Mouse (Mus musculus) left cerebral cortex, adult 18-20 months (tissue): ENCODE results near the gene Col6a3. TPM values are rescaled to one million over a fixed set of nuclear protein-coding genes. Genes with fewer than 3 reads are reported as not detected.

Experiments used
- DNase-seq, 2 experiments: peaks; one replicate each; pipeline ENCODE4 v3.0.0; 2021 to 2022; ENCODE audit warnings: low spot score in 2 of 2, mixed read lengths in 1 of 2
- total RNA-seq, 2 experiments: library from RNA; stranded (reverse); gene quantifications; 2 replicates each; pipeline ENCODE4 v1.2.3; 2021

The Col6a3 gene
- total RNA-seq, 2 experiments from 2014 or later = 4.3 to 4.5 TPM

- DNase-seq = no peak
Observed at GRCm38 (mm10) chr1:90800466-90800865, 43.3 kb downstream of the Col6a3 start.

- peak; percentile 10 to 14 for DNase-seq
Observed at GRCm38 (mm10) chr1:90797276-90797891, 46.4 kb downstream of the Col6a3 start.

GRCm38 (mm10) chr1:90793368-90793767 lies 50.4 kb downstream of the Col6a3 start:
- DNase-seq = no peak

- no peak for DNase-seq
Observed at GRCm38 (mm10) chr1:90790925-90791324, 52.8 kb downstream of the Col6a3 start.

- DNase-seq = no peak
Observed at GRCm38 (mm10) chr1:90789506-90789905, 54.3 kb downstream of the Col6a3 start.

GRCm38 (mm10) chr1:90780446-90780845 lies 63.3 kb downstream of the Col6a3 start:
- no peak for DNase-seq

- DNase-seq = no peak
Observed at GRCm38 (mm10) chr1:90779072-90779471, 64.7 kb downstream of the Col6a3 start.

GRCm38 (mm10) chr1:90775477-90776241 lies 68.1 kb downstream of the Col6a3 start:
- DNase-seq = no peak

GRCm38 (mm10) chr1:90771172-90771571 lies 72.6 kb downstream of the Col6a3 start:
- no peak for DNase-seq

- no peak for DNase-seq
Observed at GRCm38 (mm10) chr1:90770027-90770426, 73.7 kb downstream of the Col6a3 start.

- DNase-seq = no peak
Observed at GRCm38 (mm10) chr1:90769301-90769700, 74.5 kb downstream of the Col6a3 start.

- DNase-seq = no peak
Observed at GRCm38 (mm10) chr1:90758091-90758673, 85.6 kb downstream of the Col6a3 start.

- DNase-seq = peak; percentile 17 to 34
Observed at GRCm38 (mm10) chr1:90753869-90754563, 89.8 kb downstream of the Col6a3 start.

- DNase-seq = peak; percentile 53 to 59
Observed at GRCm38 (mm10) chr1:90751221-90751620, 92.5 kb downstream of the Col6a3 start.

GRCm38 (mm10) chr1:90750169-90750568 lies 93.6 kb downstream of the Col6a3 start:
- DNase-seq = no peak

- DNase-seq = peak in 1 of 2 experiments; percentile 29
Observed at GRCm38 (mm10) chr1:90748544-90748943, 95.2 kb downstream of the Col6a3 start.

- peak; percentile 31 to 55 for DNase-seq
Observed at GRCm38 (mm10) chr1:90743941-90744386, 99.8 kb downstream of the Col6a3 start.

- no peak for DNase-seq
Observed at GRCm38 (mm10) chr1:90743445-90743844, 100.3 kb downstream of the Col6a3 start.

GRCm38 (mm10) chr1:90742641-90743040 lies 101.1 kb downstream of the Col6a3 start:
- DNase-seq = no peak

- no peak for DNase-seq
Observed at GRCm38 (mm10) chr1:90740216-90741170, 103.3 kb downstream of the Col6a3 start.
